Mouse (Mus musculus) embryo, embryonic 11.5 days (tissue): Measurements from ENCODE around the gene Il1r2.

ENCODE experiments used
- DNase-seq: peaks from one replicate; pipeline ENCODE4 v3.0.0-alpha.2; 2012; ENCODE audit warnings: low read depth, low spot score

The Il1r2 gene

DNA sequence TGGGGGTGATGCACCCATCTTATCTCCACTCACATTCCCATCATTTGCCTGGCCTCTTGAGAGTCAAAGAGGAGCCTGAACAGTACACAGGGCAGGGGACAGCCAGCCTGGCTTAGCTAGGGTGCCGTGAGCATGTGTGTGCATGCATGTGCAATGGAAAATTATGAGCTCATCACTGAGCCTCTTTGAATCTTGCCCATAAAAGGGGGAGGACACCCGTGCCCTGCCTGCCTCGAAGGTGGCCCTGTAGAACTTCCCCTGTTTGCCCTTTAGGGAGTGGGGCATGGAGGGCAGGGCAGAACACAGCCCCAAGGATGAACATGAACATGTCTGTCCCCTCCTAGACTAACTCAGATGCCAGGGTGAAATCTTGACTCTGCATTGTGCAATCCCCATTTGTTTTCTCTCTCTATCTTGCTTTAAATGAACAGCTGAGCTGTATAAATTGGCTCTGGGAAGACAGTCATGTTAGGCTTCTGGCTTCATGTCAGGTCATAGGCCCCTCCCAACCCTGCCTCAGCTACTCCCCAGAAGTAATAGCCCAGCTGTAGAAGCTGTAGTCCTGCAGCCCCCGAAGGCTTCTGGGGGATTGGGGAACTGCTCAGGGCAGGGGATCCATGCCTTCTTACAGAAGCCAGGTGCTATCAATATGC, 14.6 kb upstream of the Il1r2 start:
- no peak for DNase-seq

DNA sequence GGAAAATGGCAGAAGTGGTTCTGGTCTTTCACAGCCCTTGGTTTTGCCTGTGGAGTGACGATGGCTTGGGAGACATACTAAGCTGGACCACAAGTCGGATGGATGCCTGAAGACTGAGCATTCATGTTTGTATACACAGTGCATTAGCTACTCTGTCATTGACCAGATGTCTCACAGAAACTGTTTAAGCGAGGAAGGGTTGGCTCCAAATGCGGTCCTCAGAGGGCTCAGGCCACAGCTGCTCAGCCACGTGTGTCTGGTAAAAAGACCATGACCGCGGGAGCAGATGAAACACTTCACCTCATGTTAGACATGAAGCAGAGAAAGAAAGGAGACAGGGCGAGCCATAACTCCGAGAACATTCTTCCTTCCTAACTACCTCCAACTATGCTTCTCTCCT, 12.5 kb upstream of the Il1r2 start:
- DNase-seq: no peak

DNA sequence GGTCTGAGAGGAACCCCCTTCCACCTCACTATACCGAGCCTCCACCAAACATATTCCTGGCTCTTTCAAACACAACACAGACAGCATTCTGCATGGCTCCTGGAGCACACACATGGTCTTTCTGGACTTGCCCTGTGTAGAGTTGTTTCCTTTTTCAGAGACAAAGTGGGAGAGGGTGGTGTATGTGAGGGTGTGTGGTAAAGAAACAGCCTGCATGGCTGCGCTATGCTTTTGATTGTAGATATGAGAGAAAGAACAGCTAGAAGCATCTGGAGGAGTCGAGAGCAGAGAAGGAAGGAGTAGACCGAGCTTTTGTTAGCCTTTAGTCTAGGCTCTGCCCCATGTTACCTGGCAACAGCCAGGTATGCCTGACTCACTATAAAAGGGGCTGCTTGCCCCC, 10.5 kb upstream of the Il1r2 start:
- DNase-seq: no peak

- no peak for DNase-seq
Measured at GRCm38 (mm10) chr1:40064508-40064907, 9.4 kb upstream of the Il1r2 start.

GRCm38 (mm10) chr1:40072558-40072957, 1.3 kb upstream of the Il1r2 start:
- DNase-seq: no peak

- no peak for DNase-seq
Measured at GRCm38 (mm10) chr1:40077328-40077727, 3.4 kb downstream of the Il1r2 start.

- DNase-seq: no peak
Measured at GRCm38 (mm10) chr1:40081041-40081440, 7.2 kb downstream of the Il1r2 start.

DNA sequence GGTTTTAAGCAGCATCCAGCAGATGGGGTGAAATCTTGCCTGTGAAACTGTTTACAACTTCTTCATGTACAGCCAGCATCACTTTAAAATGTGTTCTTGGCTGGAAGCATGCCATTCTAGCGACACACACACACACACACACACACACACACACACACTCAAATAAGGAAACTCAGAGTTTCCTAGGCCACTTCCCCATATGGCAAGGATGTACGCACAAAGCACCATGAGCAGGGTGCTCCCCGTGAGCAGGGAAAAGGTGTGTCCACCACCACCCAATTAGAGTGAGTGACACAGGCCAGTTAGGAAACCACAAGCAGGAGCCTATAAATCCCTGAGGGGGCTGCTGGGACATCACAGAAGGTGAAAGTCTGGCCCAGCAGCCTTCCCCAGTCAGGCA, 10.5 kb downstream of the Il1r2 start:
- no peak for DNase-seq

- peak; percentile 73 for DNase-seq
Measured at GRCm38 (mm10) chr1:40085403-40086182, 11.7 kb downstream of the Il1r2 start.

DNA sequence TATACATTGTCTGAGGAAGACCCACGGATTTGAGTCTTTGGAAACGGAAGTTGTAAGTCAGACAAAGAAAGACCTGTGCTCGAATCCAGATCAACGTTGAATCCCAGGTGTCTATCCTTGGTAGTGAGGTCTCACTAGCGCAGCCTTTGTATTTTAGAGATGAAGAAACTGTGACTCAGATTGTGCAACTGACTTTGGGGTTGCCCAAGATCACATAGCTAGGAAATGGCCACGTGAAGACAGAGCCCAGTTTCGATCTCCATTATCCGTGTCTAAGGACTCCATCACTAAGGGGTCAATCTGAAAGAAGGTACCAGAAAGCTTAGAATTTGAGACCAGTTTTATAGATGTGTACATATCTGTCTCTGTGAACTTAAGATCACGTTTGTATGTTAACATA, 17.3 kb downstream of the Il1r2 start:
- no peak for DNase-seq

- no peak for DNase-seq
Measured at GRCm38 (mm10) chr1:40092541-40092940, 18.7 kb downstream of the Il1r2 start.

- DNase-seq: no peak
Measured at GRCm38 (mm10) chr1:40094601-40095304, 20.9 kb downstream of the Il1r2 start.

DNA sequence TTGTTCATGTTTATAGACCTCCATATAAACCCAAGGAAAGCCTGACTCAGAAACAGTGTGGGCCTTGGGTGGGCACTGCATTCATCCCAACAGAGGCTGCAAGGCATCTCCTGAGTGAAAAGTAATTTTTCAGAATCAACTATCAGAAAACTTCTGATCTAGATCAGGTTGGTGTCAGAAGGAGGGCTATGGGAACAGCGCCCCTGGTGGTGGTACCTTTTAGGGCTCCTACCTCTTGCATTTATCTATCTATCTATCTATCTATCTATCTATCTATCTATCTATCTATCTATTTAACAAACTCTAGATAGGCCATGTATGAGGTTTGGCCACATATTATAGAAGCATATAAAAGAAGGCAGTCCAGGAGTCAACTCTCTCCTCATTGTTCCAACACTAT, 21.7 kb downstream of the Il1r2 start:
- DNase-seq: no peak

DNA sequence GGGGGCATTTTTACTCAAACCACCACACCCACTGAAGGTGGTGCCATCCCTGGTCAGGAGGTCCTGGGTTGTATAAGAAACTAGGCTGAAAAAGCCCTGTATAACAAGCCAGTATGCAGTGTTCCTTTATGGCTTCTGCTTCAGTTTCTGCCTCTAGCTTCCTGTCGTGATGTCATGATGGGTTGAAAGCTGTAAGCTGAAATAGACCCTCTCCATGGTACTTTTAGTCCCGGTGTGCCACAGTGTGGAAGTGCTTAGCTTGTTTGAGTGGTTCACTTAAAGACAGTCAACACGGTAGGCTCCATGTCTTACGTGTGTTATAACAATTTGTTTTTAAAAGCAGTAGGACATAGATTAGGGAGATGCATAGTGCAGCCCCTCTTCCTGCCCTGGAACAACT, 32.4 kb downstream of the Il1r2 start:
- DNase-seq: no peak

DNA sequence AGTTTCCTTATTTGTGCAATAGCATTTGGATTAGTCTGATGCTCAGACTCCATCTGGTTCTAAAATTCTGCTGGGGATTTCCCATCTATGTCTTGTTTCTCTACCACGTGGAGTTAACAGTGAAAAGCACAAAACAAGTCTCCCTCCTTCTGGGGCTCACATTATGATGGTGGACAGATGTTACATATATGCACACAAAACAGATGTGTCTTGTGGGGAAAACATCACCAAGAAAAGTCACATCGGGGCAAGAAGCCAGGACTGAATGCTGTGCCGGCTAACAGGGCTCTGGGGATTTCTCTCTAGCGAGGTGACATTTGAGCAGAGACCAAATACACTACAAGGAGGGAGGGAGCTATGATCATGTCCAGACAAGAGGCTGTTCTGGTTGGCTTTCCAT, 32.8 kb downstream of the Il1r2 start:
- no peak for DNase-seq

GRCm38 (mm10) chr1:40107971-40108749, 34.3 kb downstream of the Il1r2 start:
- no peak for DNase-seq

- no peak for DNase-seq
Measured at GRCm38 (mm10) chr1:40109736-40110135, 35.9 kb downstream of the Il1r2 start.

GRCm38 (mm10) chr1:40115271-40115670, 41.4 kb downstream of the Il1r2 start:
- peak; percentile 57 for DNase-seq

GRCm38 (mm10) chr1:40116422-40116821, 42.5 kb downstream of the Il1r2 start:
- peak; percentile 57 for DNase-seq

- DNase-seq: no peak
Measured at GRCm38 (mm10) chr1:40117565-40117964, 43.7 kb downstream of the Il1r2 start.

DNA sequence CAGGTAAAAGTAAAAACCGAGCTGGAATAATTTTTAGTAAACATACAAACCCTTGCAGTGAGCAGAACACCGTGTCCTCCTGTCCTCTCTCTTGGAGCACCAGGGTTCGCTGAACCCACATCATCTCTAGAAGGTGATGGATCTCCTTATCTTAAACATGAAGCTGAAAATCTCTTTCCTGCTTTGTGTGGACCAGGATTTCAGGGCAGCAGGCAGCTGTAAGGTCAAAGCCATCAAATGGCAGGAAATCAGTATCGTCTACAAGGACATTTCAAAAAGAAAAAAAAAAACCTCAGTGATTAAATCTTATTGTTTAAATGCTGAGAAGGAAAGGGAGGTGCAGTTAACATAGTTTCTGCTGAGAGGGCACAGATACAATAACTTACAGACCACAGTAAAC, 50.4 kb downstream of the Il1r2 start:
- DNase-seq: no peak

- DNase-seq: no peak
Measured at GRCm38 (mm10) chr1:40128481-40128880, 54.6 kb downstream of the Il1r2 start.
